Mouse (Mus musculus): ENCODE results near the gene Ppy. TPM values are rescaled to one million over a fixed set of nuclear protein-coding genes. Genes with fewer than 3 reads are reported as not detected.

Ppy gene
- polyA plus RNA-seq, 1 experiment from 2014 or later, result not detected

DNA sequence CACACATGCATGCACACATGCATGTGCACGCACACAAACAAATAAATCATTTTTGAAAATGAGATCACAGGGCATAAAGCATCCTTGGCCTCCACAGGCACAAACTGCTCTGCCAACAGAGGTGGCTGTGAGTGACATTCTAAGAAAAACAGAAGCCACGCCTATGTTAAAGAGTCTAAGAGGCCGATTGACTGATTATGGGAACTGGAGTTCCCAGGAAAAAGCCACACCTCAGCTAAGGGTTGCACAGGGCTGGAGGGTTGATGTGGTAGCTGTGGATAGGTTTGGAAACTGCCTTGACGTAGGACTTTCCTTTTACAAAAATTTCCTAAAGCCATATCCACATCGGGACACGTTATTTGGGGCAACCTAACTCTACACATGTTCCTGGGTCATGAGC lies 16.3 kb upstream of the Ppy start:
- Histone ChIP-seq H3K27ac (no peak overlapping the region), H3K9ac (no peak overlapping the region), H3K36me3 (no peaks in the 10 kb centered on the region), H3K9me3 (peaks cover 5% of the 10 kb centered on the region; the same call in 1 of the 2 replicates), H3K4me2 (replicated peaks) (no peak overlapping the region), H3K27me3 (no peaks in the 10 kb centered on the region), H3K4me1 (no peaks in the 10 kb centered on the region), H3K4me3 (no peak overlapping the region)
- no peak for ATAC-seq (ENCODE audit: insufficient number of reproducible peaks, insufficient read depth, low FRiP score, low TSS enrichment)
- WGBS, result 79% methylated on average over 6 of the region's 6 CpGs

DNA sequence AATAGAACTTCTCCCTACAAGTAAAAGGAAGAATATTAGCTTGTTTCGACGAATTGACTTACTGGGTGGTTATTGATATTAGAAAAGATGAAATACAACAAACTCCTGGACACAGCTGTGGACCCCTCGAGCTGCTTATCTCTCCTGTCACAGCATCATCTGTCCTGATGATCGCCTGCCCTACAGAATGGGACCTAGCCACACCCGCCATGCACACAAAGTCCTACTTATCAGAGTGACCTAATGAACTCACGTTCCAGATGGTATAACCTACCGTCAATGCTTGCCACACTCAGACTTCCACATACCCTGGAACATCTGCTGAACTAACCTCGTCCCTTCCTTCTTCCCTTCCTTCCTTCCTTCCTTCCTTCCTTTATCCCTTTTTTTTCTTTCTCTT lies 15.1 kb upstream of the Ppy start:
- no peak overlapping the region for H3K9ac ChIP-seq
- no peak overlapping the region for H3K4me2 ChIP-seq (replicated peaks)
- no peak overlapping the region for H3K27ac ChIP-seq
- H3K9me3 ChIP-seq, result peaks cover 5% of the 10 kb centered on the region; the same call in 1 of the 2 replicates
- H3K36me3 ChIP-seq, result no peaks in the 10 kb centered on the region
- ATAC-seq (ENCODE audit: insufficient number of reproducible peaks, insufficient read depth, low FRiP score, low TSS enrichment), result no peak
- H3K27me3 ChIP-seq, result no peaks in the 10 kb centered on the region
- H3K4me1 ChIP-seq, result no peaks in the 10 kb centered on the region
- WGBS, result 80% methylated on average over 8 of the region's 8 CpGs
- no peak overlapping the region for H3K4me3 ChIP-seq

DNA sequence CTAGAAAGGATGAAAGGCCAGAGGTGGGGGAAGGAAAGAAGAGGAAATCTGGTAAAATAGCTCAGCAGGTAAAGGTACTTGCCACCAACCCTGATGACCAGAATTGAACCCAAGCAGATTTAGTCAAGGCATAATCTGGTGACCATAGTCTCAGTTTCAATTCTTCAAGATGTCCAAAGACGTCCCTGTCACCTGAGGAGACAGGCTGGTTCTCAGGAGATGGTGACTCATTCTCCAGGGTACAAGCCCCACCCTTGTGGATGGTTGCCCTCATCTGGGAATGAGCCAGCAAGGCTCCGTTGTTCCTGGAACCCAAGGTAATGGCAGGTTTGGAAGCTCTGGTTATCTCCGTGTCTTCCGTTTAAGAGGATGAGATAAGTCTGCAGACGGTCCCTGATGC lies 10.5 kb upstream of the Ppy start:
- no peak for ATAC-seq (ENCODE audit: insufficient number of reproducible peaks, insufficient read depth, low FRiP score, low TSS enrichment)
- Histone ChIP-seq H3K4me3 (no peak overlapping the region), H3K9ac (no peak overlapping the region), H3K9me3 (no peaks in the 10 kb centered on the region), H3K4me1 (peaks cover 11% of the 10 kb centered on the region), H3K36me3 (no peaks in the 10 kb centered on the region), H3K4me2 (replicated peaks) (no peak overlapping the region), H3K27ac (no peak overlapping the region), H3K27me3 (peaks cover 32% of the 10 kb centered on the region)
- WGBS, result 79% methylated on average over 5 of the region's 5 CpGs

DNA sequence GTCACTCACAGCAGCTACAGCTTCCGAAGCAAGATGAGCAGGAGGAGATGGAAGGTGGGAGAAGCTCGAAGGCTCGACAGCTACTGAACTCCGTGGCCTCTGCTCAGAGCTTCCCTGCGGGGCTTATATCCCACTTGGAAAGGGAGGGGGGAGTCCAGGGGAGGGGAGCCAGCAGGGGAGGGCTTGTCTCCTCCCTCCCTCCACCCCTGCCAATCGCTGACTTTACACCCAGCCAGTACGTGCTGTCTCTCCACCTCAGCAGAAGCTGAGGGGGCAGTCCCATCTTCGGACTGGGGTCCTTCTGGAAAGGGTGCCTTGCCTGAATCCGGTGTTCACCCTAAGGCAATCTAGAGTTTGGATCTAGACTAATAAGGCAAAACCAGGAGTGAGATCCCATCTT lies 6.6 kb upstream of the Ppy start, which contains the start of gene Pyy:
Pyy (minus strand) TSS at position 101 of the 400 bp plus-strand sequence.
- Histone ChIP-seq H3K36me3 (no peaks in the 10 kb centered on the region), H3K9ac (no peak within 1 kb of the TSS), H3K4me2 (replicated peaks) (peak within 1 kb of the TSS; percentile 29), H3K27me3 (peaks cover 66% of the 10 kb centered on the region), H3K9me3 (no peaks in the 10 kb centered on the region), H3K4me3 (peak within 1 kb of the TSS; percentile 17; the same call in 1 of the 2 replicates), H3K27ac (no peak within 1 kb of the TSS), H3K4me1 (peaks cover 11% of the 10 kb centered on the region)
- ATAC-seq (ENCODE audit: insufficient number of reproducible peaks, insufficient read depth, low FRiP score, low TSS enrichment), result no peak
- WGBS, result 9% methylated on average over 9 of the region's 9 CpGs

- H3K27me3 ChIP-seq, result peaks cover 69% of the 10 kb centered on the region
- H3K9ac ChIP-seq, result no peak overlapping the region
- ATAC-seq (ENCODE audit: insufficient number of reproducible peaks, insufficient read depth, low FRiP score, low TSS enrichment), result no peak
Observed at GRCm38 (mm10) chr11:102106911-102107310, 5.8 kb upstream of the Ppy start.

GRCm38 (mm10) chr11:102102485-102103258 lies 1.6 kb upstream of the Ppy start:
- Histone ChIP-seq H3K4me3 (no peak overlapping the region), H3K27me3 (peaks cover 69% of the 10 kb centered on the region), H3K27ac (no peak overlapping the region), H3K9ac (no peak overlapping the region), H3K4me1 (peaks cover 15% of the 10 kb centered on the region), H3K9me3 (no peaks in the 10 kb centered on the region), H3K4me2 (replicated peaks) (no peak overlapping the region), H3K36me3 (no peaks in the 10 kb centered on the region)
- ATAC-seq (ENCODE audit: insufficient number of reproducible peaks, insufficient read depth, low FRiP score, low TSS enrichment), result no peak
- 19% methylated on average over 17 of the region's 17 CpGs for WGBS

More at GRCm38 (mm10) chr11:102106911-102107310, 5.8 kb upstream of the Ppy start:
- peaks cover 16% of the 10 kb centered on the region for H3K4me1 ChIP-seq
- peak overlapping the region; percentile 29 for H3K4me2 ChIP-seq (replicated peaks)
- peak overlapping the region; percentile 17; the same call in 1 of the 2 replicates for H3K4me3 ChIP-seq
- WGBS, result 2% methylated on average over 21 of the region's 21 CpGs
- H3K36me3 ChIP-seq, result no peaks in the 10 kb centered on the region
- H3K27ac ChIP-seq, result no peak overlapping the region
- no peaks in the 10 kb centered on the region for H3K9me3 ChIP-seq

DNA sequence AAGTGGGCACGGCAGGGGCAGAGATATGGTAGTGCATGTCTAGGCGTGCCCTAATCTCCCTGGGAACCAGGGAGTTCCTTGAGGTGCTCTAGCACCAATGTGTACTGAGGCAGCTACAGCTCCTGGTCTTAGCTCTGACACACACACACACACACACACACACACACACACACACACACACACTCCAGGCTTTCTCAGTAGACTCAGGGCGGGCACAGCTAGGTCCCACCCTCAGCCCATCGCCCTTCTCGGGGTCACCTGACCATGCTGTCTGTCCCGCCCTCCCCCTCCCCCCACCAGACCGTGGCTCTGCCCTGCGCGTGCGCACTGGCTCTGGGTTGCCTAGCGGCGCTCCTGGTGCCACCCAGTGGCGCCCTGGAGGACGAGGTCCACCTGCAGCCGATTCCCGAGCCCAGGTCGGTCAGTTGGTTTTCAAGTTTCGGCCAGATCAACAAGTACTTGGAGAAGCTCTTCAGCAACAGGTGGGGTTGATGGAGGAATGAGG lies 4.2 kb downstream of the Ppy start:
- no peaks in the 10 kb centered on the region for H3K36me3 ChIP-seq

GRCm38 (mm10) chr11:102096446-102096845 lies 4.7 kb downstream of the Ppy start:
- peaks cover 19% of the 10 kb centered on the region; the same call in 1 of the 2 replicates for H3K27me3 ChIP-seq
- H3K4me3 ChIP-seq, result peak overlapping the region; percentile 19; the same call in 1 of the 2 replicates
- ATAC-seq (ENCODE audit: insufficient number of reproducible peaks, insufficient read depth, low FRiP score, low TSS enrichment), result no peak
- no peaks in the 10 kb centered on the region for H3K36me3 ChIP-seq
- H3K9ac ChIP-seq, result no peak overlapping the region
- H3K4me1 ChIP-seq, result peaks cover 7% of the 10 kb centered on the region; the same call in 1 of the 2 replicates
- WGBS, result 80% methylated on average over 5 of the region's 5 CpGs
- no peak overlapping the region for H3K27ac ChIP-seq
- peak overlapping the region; percentile 47 for H3K4me2 ChIP-seq (replicated peaks)
- no peaks in the 10 kb centered on the region for H3K9me3 ChIP-seq

More for the DNA sequence above, 4.2 kb downstream of the Ppy start:
- Histone ChIP-seq H3K27ac (no peak overlapping the region), H3K4me2 (replicated peaks) (peak overlapping the region; percentile 47), H3K27me3 (peaks cover 22% of the 10 kb centered on the region; the same call in 1 of the 2 replicates), H3K9ac (0 out of 2 replicates have a peak overlapping the region, but pooled peaks have one; percentile 4), H3K9me3 (no peaks in the 10 kb centered on the region), H3K4me3 (peak overlapping the region; percentile 19), H3K4me1 (peaks cover 7% of the 10 kb centered on the region; the same call in 1 of the 2 replicates)
- WGBS, result 7% methylated on average over 18 of the region's 18 CpGs
- peak; percentile 75 for ATAC-seq (ENCODE audit: insufficient number of reproducible peaks, insufficient read depth, low FRiP score, low TSS enrichment)

- ATAC-seq (ENCODE audit: insufficient number of reproducible peaks, insufficient read depth, low FRiP score, low TSS enrichment), result no peak
- Histone ChIP-seq H3K4me1 (peaks cover 7% of the 10 kb centered on the region; the same call in 1 of the 2 replicates), H3K27ac (no peak overlapping the region), H3K9me3 (no peaks in the 10 kb centered on the region), H3K4me3 (no peak overlapping the region), H3K27me3 (peaks cover 14% of the 10 kb centered on the region; the same call in 1 of the 2 replicates), H3K36me3 (no peaks in the 10 kb centered on the region), H3K4me2 (replicated peaks) (no peak overlapping the region), H3K9ac (no peak overlapping the region)
- 87% methylated on average over 3 of the region's 3 CpGs for WGBS
Observed at GRCm38 (mm10) chr11:102095676-102096075, 5.4 kb downstream of the Ppy start.

DNA sequence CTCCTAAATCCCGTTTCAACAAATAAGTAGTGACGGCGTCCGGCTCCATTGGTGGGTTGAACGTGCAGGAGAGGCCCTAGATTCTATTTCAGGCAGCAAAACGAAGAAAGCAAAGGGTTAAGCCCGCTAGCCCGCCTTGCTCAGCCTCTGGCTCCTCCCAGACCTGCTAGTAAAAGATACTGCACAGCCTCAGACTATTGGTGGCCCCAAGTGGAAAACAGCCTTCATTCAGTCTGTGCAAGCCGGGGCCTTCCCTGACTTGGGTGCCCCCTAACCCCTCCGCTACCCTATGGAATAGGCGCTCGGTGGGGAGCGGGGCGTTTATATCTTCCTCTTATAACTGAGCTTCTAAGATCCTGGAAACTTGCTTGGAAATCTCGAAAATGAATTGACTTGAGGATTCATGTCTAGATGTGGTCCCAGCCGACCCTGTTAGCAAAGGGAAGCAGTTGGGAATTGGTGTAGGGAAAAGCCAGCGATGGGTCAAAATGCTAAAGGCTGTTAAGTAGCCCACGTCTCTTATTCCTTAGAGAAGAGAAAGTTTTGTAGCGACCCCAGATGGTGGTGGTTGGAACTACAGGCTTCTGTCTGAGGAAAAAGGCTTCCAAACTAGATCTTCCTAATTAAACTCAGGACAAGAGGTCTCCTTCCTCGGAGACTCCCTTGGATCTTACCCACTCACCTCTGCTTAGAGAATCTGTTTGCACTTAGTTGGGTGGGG lies 11.9 kb downstream of the Ppy start:
- H3K36me3 ChIP-seq, result no peaks in the 10 kb centered on the region
- peak overlapping the region; percentile 90 for H3K27ac ChIP-seq
- H3K9ac ChIP-seq, result no peak overlapping the region
- H3K27me3 ChIP-seq, result no peaks in the 10 kb centered on the region
- under 1% methylated on average over 20 of the region's 20 CpGs for WGBS
- H3K9me3 ChIP-seq, result no peaks in the 10 kb centered on the region
- H3K4me1 ChIP-seq, result peaks cover 19% of the 10 kb centered on the region
- peak overlapping the region; percentile 71 for H3K4me3 ChIP-seq
- peak overlapping the region; percentile 74 for H3K4me2 ChIP-seq (replicated peaks)
- 0 out of 2 replicates have a peak, but pooled peaks have one; percentile 48 for ATAC-seq (ENCODE audit: insufficient number of reproducible peaks, insufficient read depth, low FRiP score, low TSS enrichment)
